Mouse (Mus musculus) limb, embryonic 12.5 days (tissue): ENCODE results near the gene Tcaf3. TPM values are rescaled to one million over a fixed set of nuclear protein-coding genes. Genes with fewer than 3 reads are reported as not detected.

Source experiments
- ATAC-seq: fragments of 200-750 bp; cut with Nextera tagmentation; 2 replicates; pipeline ENCODE4 v1.8.0; 2017; ENCODE audit warnings: low read depth, moderate TSS enrichment; ENCODE audit not compliant: insufficient number of reproducible peaks, insufficient read depth, low FRiP score, low TSS enrichment
- H3K27ac ChIP-seq: fragments of 300-500 bp; sonication (generic); 2 replicates; pipeline ENCODE4 v1.5.1; 2016; ENCODE audit warnings: mild to moderate bottlenecking, moderate library complexity
- H3K27me3 ChIP-seq: fragments of 300-500 bp; sonication (generic); 2 replicates; pipeline ENCODE4 v1.6.1; 2016; ENCODE audit warnings: mild to moderate bottlenecking, moderate library complexity
- H3K36me3 ChIP-seq: fragments of 300-500 bp; sonication (generic); 2 replicates; pipeline ENCODE4 v1.6.1; 2016; ENCODE audit warnings: mild to moderate bottlenecking, moderate library complexity
- H3K4me1 ChIP-seq: fragments of 300-500 bp; sonication (generic); replicated peaks from 2 replicates; pipeline ENCODE4 v1.6.1; 2016
- H3K4me2 ChIP-seq: fragments of 300-500 bp; sonication (generic); 2 replicates; pipeline ENCODE4 v1.6.1; 2016; ENCODE audit warnings: mild to moderate bottlenecking, moderate library complexity
- H3K4me3 ChIP-seq: fragments of 300-500 bp; sonication (generic); replicated peaks from 2 replicates; pipeline ENCODE4 v1.5.1; 2016; ENCODE audit warnings: mild to moderate bottlenecking
- H3K9ac ChIP-seq: fragments of 300-500 bp; sonication (generic); replicated peaks from 2 replicates; pipeline ENCODE4 v1.6.1; 2016; ENCODE audit warnings: mild to moderate bottlenecking, moderate library complexity
- H3K9me3 ChIP-seq: fragments of 300-500 bp; sonication (generic); 2 replicates; pipeline ENCODE4 v1.6.1; 2016; ENCODE audit warnings: mild to moderate bottlenecking, moderate library complexity
- WGBS: fragments of 180-500 bp; shearing (Covaris S2); methylation state at CpG from one replicate; pipeline ENCODE4 v1.1.7; 2016; 5-methylcytosine and 5-hydroxymethylcytosine counted together
- polyA plus RNA-seq: library from polyadenylated mRNA; unstranded; fragments of >200 nt; fragmentation: Nextera tagmentation; extraction: Ambion mirVana; gene quantifications from 2 replicates; pipeline ENCODE4 v1.2.1, GENCODE M21; 2016

Tcaf3 gene
- polyA plus RNA-seq, 1 experiment from 2014 or later: not detected

- no peak overlapping the region for H3K9ac ChIP-seq
- H3K36me3 ChIP-seq: no peaks in the 10 kb centered on the region
- ATAC-seq: no peak
- no peak overlapping the region for H3K4me3 ChIP-seq
- no peak overlapping the region for H3K4me2 ChIP-seq
- H3K27me3 ChIP-seq: no peaks in the 10 kb centered on the region
- WGBS: 81% methylated on average over 4 of the region's 4 CpGs
- H3K4me1 ChIP-seq: no peaks in the 10 kb centered on the region
- no peak overlapping the region for H3K27ac ChIP-seq
- no peaks in the 10 kb centered on the region for H3K9me3 ChIP-seq
These were observed 18.8 kb downstream of the Tcaf3 start for GRCm38 (mm10) chr6:42578678-42579077.

- WGBS: 89% methylated on average over 2 of the region's 2 CpGs
- no peak for ATAC-seq
- Histone ChIP-seq H3K4me1 (no peaks in the 10 kb centered on the region), H3K4me3 (no peak overlapping the region), H3K9me3 (no peaks in the 10 kb centered on the region), H3K9ac (no peak overlapping the region), H3K36me3 (no peaks in the 10 kb centered on the region), H3K27me3 (no peaks in the 10 kb centered on the region), H3K4me2 (no peak overlapping the region), H3K27ac (no peak overlapping the region)
These were observed 20.1 kb downstream of the Tcaf3 start for GRCm38 (mm10) chr6:42577433-42577832.

DNA sequence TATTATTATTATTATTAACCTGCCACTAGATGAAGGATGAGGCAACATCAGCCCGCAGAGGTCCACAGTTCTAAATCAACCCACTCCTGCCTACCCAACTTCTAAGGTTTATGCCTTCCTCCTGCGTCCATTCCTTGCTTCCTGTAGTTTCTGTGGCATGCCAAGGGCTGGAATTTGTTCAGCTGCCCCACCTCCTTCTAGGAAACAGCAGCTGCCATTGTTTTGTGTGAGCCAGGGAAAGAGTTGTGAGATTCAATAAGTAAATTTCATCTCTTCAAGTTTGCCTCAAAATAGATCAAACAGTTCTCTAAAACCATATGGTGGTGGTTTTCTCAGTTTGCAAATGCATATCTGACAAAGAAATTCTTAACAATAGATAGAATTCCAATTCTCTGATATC lies 29.3 kb downstream of the Tcaf3 start:
- H3K4me2 ChIP-seq: no peak overlapping the region
- H3K9ac ChIP-seq: no peak overlapping the region
- WGBS: 68% methylated on average over 2 of the region's 2 CpGs
- no peaks in the 10 kb centered on the region for H3K9me3 ChIP-seq
- no peak overlapping the region for H3K4me3 ChIP-seq
- H3K27ac ChIP-seq: no peak overlapping the region
- H3K4me1 ChIP-seq: no peaks in the 10 kb centered on the region
- no peak for ATAC-seq
- H3K36me3 ChIP-seq: no peaks in the 10 kb centered on the region
- no peaks in the 10 kb centered on the region for H3K27me3 ChIP-seq

DNA sequence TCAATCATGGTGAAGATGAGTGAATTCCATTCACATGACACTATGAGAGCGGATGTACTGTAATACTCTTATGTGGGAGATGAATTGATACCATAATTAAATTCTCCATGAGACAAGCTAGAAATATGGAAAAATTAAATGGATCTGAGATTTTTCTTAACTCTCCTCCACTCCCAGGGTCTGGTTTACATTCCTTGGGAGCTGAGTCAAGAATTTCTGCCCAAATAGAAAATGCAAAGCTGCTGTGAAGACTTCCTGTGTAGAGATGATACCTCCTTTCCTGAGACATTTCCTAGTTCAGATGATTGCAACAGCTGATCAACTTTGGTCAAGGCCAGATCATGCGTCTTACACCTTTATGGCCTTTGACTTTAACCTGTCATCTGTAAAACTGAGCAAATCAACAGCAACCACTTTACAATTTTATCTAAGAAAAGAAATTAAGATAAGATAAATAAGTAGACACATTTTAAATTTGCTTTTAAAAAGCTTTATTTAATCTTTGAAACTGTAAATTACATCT lies 31.4 kb downstream of the Tcaf3 start:
- H3K36me3 ChIP-seq: no peaks in the 10 kb centered on the region
- H3K4me2 ChIP-seq: no peak overlapping the region
- H3K4me1 ChIP-seq: no peaks in the 10 kb centered on the region
- H3K9me3 ChIP-seq: no peaks in the 10 kb centered on the region
- 80% methylated on average over 2 of the region's 2 CpGs for WGBS
- H3K27ac ChIP-seq: no peak overlapping the region
- ATAC-seq: no peak
- H3K4me3 ChIP-seq: no peak overlapping the region
- no peak overlapping the region for H3K9ac ChIP-seq
- no peaks in the 10 kb centered on the region for H3K27me3 ChIP-seq

DNA sequence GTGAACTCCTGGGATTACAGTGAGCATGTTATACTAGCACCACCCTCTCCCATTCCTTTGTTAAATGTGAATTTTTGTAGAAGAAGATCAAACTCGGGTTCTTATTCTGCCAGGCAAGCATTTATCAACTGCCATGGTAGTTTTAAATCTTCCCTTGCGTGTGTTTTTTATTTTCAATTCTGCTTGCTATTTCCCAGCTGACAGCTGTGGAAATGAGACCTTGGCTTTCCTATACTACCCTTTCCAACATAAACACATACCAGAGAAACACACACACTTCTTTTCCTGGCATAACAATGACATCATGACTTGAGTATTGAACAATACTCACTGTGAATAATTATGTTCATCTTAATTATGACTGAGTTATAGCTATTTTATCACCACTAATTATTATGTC lies 35.2 kb downstream of the Tcaf3 start:
- 67% methylated on average over 2 of the region's 2 CpGs for WGBS
- H3K4me1 ChIP-seq: no peaks in the 10 kb centered on the region
- H3K9ac ChIP-seq: no peak overlapping the region
- H3K4me3 ChIP-seq: no peak overlapping the region
- H3K4me2 ChIP-seq: no peak overlapping the region
- no peaks in the 10 kb centered on the region for H3K9me3 ChIP-seq
- H3K27ac ChIP-seq: no peak overlapping the region
- no peak for ATAC-seq
- no peaks in the 10 kb centered on the region for H3K36me3 ChIP-seq
- no peaks in the 10 kb centered on the region for H3K27me3 ChIP-seq

- no peak for ATAC-seq
- Histone ChIP-seq H3K4me2 (no peak overlapping the region), H3K27ac (no peak overlapping the region), H3K9ac (no peak overlapping the region), H3K36me3 (no peaks in the 10 kb centered on the region), H3K9me3 (no peaks in the 10 kb centered on the region), H3K4me3 (no peak overlapping the region), H3K4me1 (no peaks in the 10 kb centered on the region), H3K27me3 (no peaks in the 10 kb centered on the region)
- WGBS: 51% methylated on average over 5 of the region's 5 CpGs
These were observed 36.6 kb downstream of the Tcaf3 start for GRCm38 (mm10) chr6:42560885-42561284.

DNA sequence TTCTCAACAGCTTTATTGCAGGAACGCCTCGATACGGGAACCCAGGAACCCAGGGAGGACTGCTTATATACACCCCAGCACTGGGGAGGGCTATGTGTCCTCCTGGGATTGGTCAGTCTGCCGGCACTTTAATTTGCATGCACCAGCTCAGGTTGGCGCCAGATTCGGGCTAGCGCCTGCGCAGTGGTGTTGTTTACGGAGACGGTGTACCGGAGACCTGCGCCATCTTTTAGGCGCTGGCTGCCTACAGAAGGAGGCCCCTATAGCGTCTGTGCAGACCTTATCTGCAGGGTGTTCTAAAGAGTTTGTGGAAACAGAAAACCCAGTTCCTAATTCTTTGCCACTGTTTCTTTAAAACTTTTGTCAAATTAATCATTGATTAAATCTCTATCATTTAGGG lies 38.9 kb downstream of the Tcaf3 start:
- H3K27ac ChIP-seq: no peak overlapping the region
- no peak overlapping the region for H3K4me2 ChIP-seq
- WGBS: 93% methylated on average over 14 of the region's 14 CpGs
- H3K36me3 ChIP-seq: no peaks in the 10 kb centered on the region
- H3K9me3 ChIP-seq: no peaks in the 10 kb centered on the region
- H3K4me1 ChIP-seq: no peaks in the 10 kb centered on the region
- no peak for ATAC-seq
- H3K4me3 ChIP-seq: no peak overlapping the region
- H3K9ac ChIP-seq: no peak overlapping the region
- H3K27me3 ChIP-seq: no peaks in the 10 kb centered on the region

DNA sequence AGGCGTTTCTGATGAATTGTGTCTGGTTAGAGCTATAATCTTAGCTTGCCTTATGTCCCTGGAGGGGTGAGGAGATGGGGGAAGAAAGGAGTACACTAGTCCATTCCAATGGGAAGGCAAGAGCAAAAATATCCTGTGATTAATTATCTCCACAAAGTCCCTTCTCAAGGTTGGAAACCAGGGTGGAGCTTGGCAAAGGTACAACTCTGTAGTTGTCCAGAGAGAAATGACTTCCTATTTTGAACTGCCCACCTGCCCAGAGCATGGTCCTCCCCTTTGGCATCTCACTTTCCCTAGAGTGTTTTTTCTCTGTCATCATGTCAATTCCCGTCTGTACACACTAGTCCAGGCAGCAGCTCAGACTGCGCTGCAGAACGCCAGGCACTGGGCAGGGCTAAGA lies 50.0 kb downstream of the Tcaf3 start, which contains the start of gene Olfr455:
Olfr455 (minus strand) TSS at position 127 of the 400 bp plus-strand sequence.
- Histone ChIP-seq H3K27me3 (no peaks in the 10 kb centered on the region), H3K9ac (no peak within 1 kb of the TSS), H3K27ac (no peak within 1 kb of the TSS), H3K9me3 (no peaks in the 10 kb centered on the region), H3K4me2 (no peak within 1 kb of the TSS), H3K4me3 (no peak within 1 kb of the TSS), H3K4me1 (no peaks in the 10 kb centered on the region), H3K36me3 (no peaks in the 10 kb centered on the region)
- WGBS: 78% methylated on average over 4 of the region's 4 CpGs
- no peak for ATAC-seq

DNA sequence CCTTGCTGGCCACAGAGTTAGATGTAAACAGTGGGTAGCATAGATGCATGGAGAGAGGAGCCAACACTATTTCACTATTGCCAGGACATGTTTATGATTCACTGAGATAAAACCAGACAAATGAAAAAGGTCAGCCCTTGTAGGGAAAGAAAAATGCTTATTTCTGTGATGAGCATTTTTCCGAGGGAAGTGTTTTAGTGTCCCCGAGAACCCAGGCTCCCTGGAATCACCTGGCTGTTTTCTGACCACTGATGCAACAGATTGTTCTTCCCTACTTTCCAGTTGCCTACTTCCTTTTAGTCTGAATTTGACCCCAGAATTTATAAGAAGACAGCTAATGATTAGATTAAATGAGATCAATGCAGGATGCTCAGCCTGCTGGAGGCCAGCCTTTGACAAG lies 51.3 kb downstream of the Tcaf3 start:
- 83% methylated on average over 2 of the region's 2 CpGs for WGBS
- Histone ChIP-seq H3K9ac (no peak overlapping the region), H3K4me1 (no peaks in the 10 kb centered on the region), H3K27ac (no peak overlapping the region), H3K27me3 (no peaks in the 10 kb centered on the region), H3K9me3 (no peaks in the 10 kb centered on the region), H3K4me3 (no peak overlapping the region), H3K4me2 (no peak overlapping the region), H3K36me3 (no peaks in the 10 kb centered on the region)
- ATAC-seq: no peak

- Histone ChIP-seq H3K4me2 (no peak overlapping the region), H3K27me3 (no peaks in the 10 kb centered on the region), H3K27ac (no peak overlapping the region), H3K36me3 (no peaks in the 10 kb centered on the region), H3K9me3 (no peaks in the 10 kb centered on the region), H3K4me1 (peaks cover 3% of the 10 kb centered on the region; the same call in 1 of the 2 replicates), H3K9ac (no peak overlapping the region), H3K4me3 (no peak overlapping the region)
- WGBS: 38% methylated on average over 2 of the region's 2 CpGs
- ATAC-seq: no peak
These were observed 52.0 kb downstream of the Tcaf3 start for GRCm38 (mm10) chr6:42545451-42545885.

- Histone ChIP-seq H3K4me3 (no peak overlapping the region), H3K9me3 (no peaks in the 10 kb centered on the region), H3K27me3 (no peaks in the 10 kb centered on the region), H3K36me3 (no peaks in the 10 kb centered on the region), H3K27ac (no peak overlapping the region), H3K4me2 (no peak overlapping the region), H3K4me1 (peaks cover 4% of the 10 kb centered on the region; the same call in 1 of the 2 replicates), H3K9ac (no peak overlapping the region)
- no peak for ATAC-seq
- WGBS: 44% methylated on average over 1 of the region's 1 CpGs
These were observed 52.6 kb downstream of the Tcaf3 start for GRCm38 (mm10) chr6:42544846-42545245.
